Mouse (Mus musculus) C2C12 (cell line): ENCODE measurements around the gene Ntf5.

Source experiments
- CEBPB ChIP-seq: IDR thresholded peaks from one replicate; pipeline ENCODE4 v1.6.1; 2011; ENCODE audit warnings: low read depth, mild to moderate bottlenecking, control low read depth, moderate library complexity
- CTCF ChIP-seq: IDR thresholded peaks from one replicate; pipeline ENCODE4 v1.5.1; 2011; ENCODE audit not compliant: control insufficient read depth, insufficient read depth, insufficient read length
- USF1 ChIP-seq: IDR thresholded peaks from one replicate; pipeline ENCODE4 v1.6.1; 2011; ENCODE audit warnings: low read depth, mild to moderate bottlenecking, control low read depth, moderate library complexity

- no peak for TF ChIP-seq CTCF
- TF ChIP-seq USF1: no peak
- no peak for TF ChIP-seq CEBPB
Observed at GRCm38 (mm10) chr7:45456721-45457203, 43.3 kb downstream of the Ntf5 start.
